In the genomic region with DNA sequence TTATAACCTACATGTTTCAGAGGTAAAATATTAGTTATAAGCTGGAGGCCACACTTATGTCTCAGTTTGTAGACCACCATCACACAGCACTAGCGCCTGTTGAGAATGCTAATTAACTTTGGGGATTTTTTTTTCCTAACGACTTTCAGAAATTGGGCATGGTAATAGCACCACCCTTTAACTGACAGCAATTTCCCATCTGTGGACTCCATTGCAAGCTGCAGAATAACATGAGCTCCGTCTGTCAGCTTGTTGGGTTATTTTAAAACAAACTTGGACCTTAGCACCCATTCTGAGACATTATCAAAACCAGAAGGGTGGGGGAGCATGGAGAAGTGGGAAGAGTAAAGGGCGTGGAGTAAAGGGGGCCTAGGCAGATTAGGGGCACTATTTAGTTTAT, we compare ENCODE assay signal across 20 mouse cellular contexts.
DNase-seq lines count a peak whose midpoint lies in the region; ATAC-seq lines count a peak whose summit lies in the region.
"Had no signal": no experiment of that assay in that cellular context is flagged by ENCODE, and none has a peak within 500 bp of the region (broad histone marks: within the 10 kb centered on the region; RNA-seq: fewer than 3 reads in every experiment).

No protein-coding gene starts in this region.

- H3K27me3 ChIP-seq in forebrain, embryonic 15.5 days, result no peaks in the 10 kb centered on the region
- H3K27me3 ChIP-seq in forebrain, embryonic 12.5 days, result no peaks in the 10 kb centered on the region
- H3K27me3 ChIP-seq: heart, embryonic 15.5 days; hindbrain, embryonic 13.5 days; Patski had no signal

- peak; percentile 54 to 70 for DNase-seq in layer of hippocampus, adult 18-20 months (ENCODE audit: low spot score in 2 of 2)
- DNase-seq in layer of hippocampus, postnatal 10 days (ENCODE audit: low spot score in 2 of 2), result no peak
- DNase-seq in layer of hippocampus, adult 9-11 months, result peak; percentile 45
- no peak for DNase-seq in cerebellum, postnatal 36 days
- DNase-seq: adrenal gland, adult 2 months; adrenal gland, postnatal 36 days; cerebellum, adult 18-20 months; cerebellum, adult 9-11 months; gastrocnemius, postnatal 14 days; heart, adult 2 months; heart, postnatal 14 days had no signal

- no peaks in the 10 kb centered on the region for H3K9me3 ChIP-seq in forebrain, embryonic 15.5 days
- H3K9me3 ChIP-seq in forebrain, embryonic 12.5 days, result no peaks in the 10 kb centered on the region
- H3K9me3 ChIP-seq: embryonic facial prominence, embryonic 10.5 days; heart, embryonic 15.5 days; hindbrain, embryonic 13.5 days had no signal

- H3K4me1 ChIP-seq in forebrain, embryonic 15.5 days, result peaks cover 1% of the 10 kb centered on the region; the same call in 1 of the 2 replicates
- H3K4me1 ChIP-seq in forebrain, embryonic 12.5 days, result no peaks in the 10 kb centered on the region
- H3K4me1 ChIP-seq: embryonic facial prominence, embryonic 10.5 days; heart, embryonic 15.5 days; hindbrain, embryonic 13.5 days had no signal

- 0 out of 2 replicates have a peak overlapping the region, but pooled peaks have one; percentile 5 for H3K27ac ChIP-seq in forebrain, embryonic 15.5 days (replicated peaks)
- H3K27ac ChIP-seq in forebrain, embryonic 12.5 days, result no peak overlapping the region
- H3K27ac ChIP-seq: embryonic facial prominence, embryonic 10.5 days; heart, adult 2 months; heart, embryonic 15.5 days; hindbrain, embryonic 13.5 days; hindbrain, postnatal 0 days had no signal

- no peak overlapping the region for H3K4me2 ChIP-seq in forebrain, embryonic 15.5 days (replicated peaks)
- H3K4me2 ChIP-seq in forebrain, embryonic 12.5 days, result no peak overlapping the region
- H3K4me2 ChIP-seq: heart, embryonic 11.5 days; heart, embryonic 15.5 days; hindbrain, embryonic 13.5 days had no signal

- ATAC-seq in forebrain, embryonic 15.5 days (replicated peaks), result peak; percentile 51; the same call in 1 of the 2 replicates
- no peak for ATAC-seq in forebrain, embryonic 12.5 days (ENCODE audit: low FRiP score)
- ATAC-seq in activated CD4-positive, CD25-positive, alpha-beta regulatory T cell, adult 4 months, result no peak
- ATAC-seq: hindbrain, postnatal 0 days; Patski had no signal

- H3K9ac ChIP-seq in forebrain, embryonic 15.5 days (replicated peaks), result no peak overlapping the region
- no peak overlapping the region for H3K9ac ChIP-seq in forebrain, embryonic 12.5 days
- H3K9ac ChIP-seq: heart, embryonic 15.5 days; hindbrain, embryonic 13.5 days had no signal

- 53% methylated on average over 4 of the region's 4 CpGs for WGBS in forebrain, embryonic 15.5 days
- 73% methylated on average over 4 of the region's 4 CpGs for WGBS in forebrain, embryonic 12.5 days

- no peak overlapping the region for H3K4me3 ChIP-seq in forebrain, embryonic 15.5 days
- H3K4me3 ChIP-seq in forebrain, embryonic 12.5 days (replicated peaks), result no peak overlapping the region
- H3K4me3 ChIP-seq: embryonic facial prominence, embryonic 10.5 days; heart, adult 2 months; heart, embryonic 15.5 days; hindbrain, embryonic 13.5 days had no signal

- H3K36me3 ChIP-seq in forebrain, embryonic 15.5 days, result 0 out of 2 replicates have a peak, but pooled peaks cover 2% of the 10 kb centered on the region
- peaks cover 7% of the 10 kb centered on the region; the same call in 1 of the 2 replicates for H3K36me3 ChIP-seq in forebrain, embryonic 12.5 days (replicated peaks)

Comparison
In these comparisons a context has a peak if more than half of its experiments do, and no peak if none do; other contexts are left out.
1. DNase-seq: peak in layer of hippocampus, adult 18-20 months (2 of 2) and layer of hippocampus, adult 9-11 months (single experiment); none in layer of hippocampus, postnatal 10 days (0 of 2) and cerebellum, postnatal 36 days (0 of 2).